Mouse (Mus musculus) lung, embryonic 14.5 days (tissue): ENCODE results near the gene Npr1. TPM values are rescaled to one million over a fixed set of nuclear protein-coding genes. Genes with fewer than 3 reads are reported as not detected.

Experiments used
- ATAC-seq: fragments of 200-750 bp; cut with Nextera tagmentation; 2 replicates; pipeline ENCODE4 v1.8.0; 2017; ENCODE audit warnings: mild to moderate bottlenecking, moderate TSS enrichment, moderate library complexity; ENCODE audit not compliant: insufficient read depth
- DNase-seq: peaks from one replicate; pipeline ENCODE4 v3.0.0-alpha.2; 2015
- H3K27ac ChIP-seq: fragments of 300-500 bp; sonication (generic); 2 replicates; pipeline ENCODE4 v1.5.1; 2014; ENCODE audit warnings: low read depth, mild to moderate bottlenecking, moderate library complexity
- H3K27me3 ChIP-seq: fragments of 300-500 bp; sonication (generic); 2 replicates; pipeline ENCODE4 v1.6.1; 2014; ENCODE audit warnings: low read length, control low read depth; ENCODE audit not compliant: insufficient read depth
- H3K36me3 ChIP-seq: fragments of 300-500 bp; sonication (generic); 2 replicates; pipeline ENCODE4 v1.6.1; 2014; ENCODE audit warnings: control low read depth; ENCODE audit not compliant: insufficient read depth
- H3K4me1 ChIP-seq: fragments of 300-500 bp; sonication (generic); 2 replicates; pipeline ENCODE4 v1.6.1; 2014; ENCODE audit warnings: antibody characterized with exemption, control low read depth; ENCODE audit not compliant: insufficient read depth
- H3K4me2 ChIP-seq: fragments of 300-500 bp; sonication (generic); 2 replicates; pipeline ENCODE4 v1.6.1; 2014; ENCODE audit warnings: mild to moderate bottlenecking
- H3K4me3 ChIP-seq: fragments of 300-500 bp; sonication (generic); 2 replicates; pipeline ENCODE4 v1.5.1; 2014; ENCODE audit warnings: low read depth, low read length
- H3K9ac ChIP-seq: fragments of 300-500 bp; sonication (generic); 2 replicates; pipeline ENCODE4 v1.6.1; 2014
- H3K9me3 ChIP-seq: fragments of 300-500 bp; sonication (generic); 2 replicates; pipeline ENCODE4 v1.6.1; 2016; ENCODE audit warnings: low read depth, low read length, control low read depth
- CTCF ChIP-seq: IDR thresholded peaks from 2 replicates; pipeline ENCODE4 v1.5.1; 2016; ENCODE audit warnings: antibody characterized with exemption, low read depth
- WGBS: fragments of 180-500 bp; shearing (Covaris S2); extraction: QIAGEN DNeasy Blood & Tissue Kit; methylation state at CpG from one replicate; pipeline ENCODE4 v1.1.7; 2014; 5-methylcytosine and 5-hydroxymethylcytosine counted together
- polyA plus RNA-seq: library from polyadenylated mRNA; unstranded; fragments of >200 nt; fragmentation: Nextera tagmentation; extraction: Ambion mirVana; gene quantifications from 2 replicates; pipeline ENCODE4 v1.2.1, GENCODE M21; 2014

Npr1 gene
- polyA plus RNA-seq, 1 experiment from 2014 or later, result 17.8 TPM

- Histone ChIP-seq H3K4me2 (peak overlapping the region; percentile 50), H3K27me3 (no peaks in the 10 kb centered on the region), H3K4me3 (peak overlapping the region; percentile 14), H3K4me1 (0 out of 2 replicates have a peak, but pooled peaks cover under 1% of the 10 kb centered on the region), H3K9me3 (no peaks in the 10 kb centered on the region), H3K36me3 (no peaks in the 10 kb centered on the region), H3K9ac (no peak overlapping the region), H3K27ac (peak overlapping the region; percentile 65; the same call in 1 of the 2 replicates)
- no peak for ATAC-seq
- no peak for TF ChIP-seq CTCF
- WGBS, result 17% methylated on average over 12 of the region's 12 CpGs
- no peak for DNase-seq
Observed at GRCm38 (mm10) chr3:90450874-90451273, 14.8 kb downstream of the Npr1 start.

DNA sequence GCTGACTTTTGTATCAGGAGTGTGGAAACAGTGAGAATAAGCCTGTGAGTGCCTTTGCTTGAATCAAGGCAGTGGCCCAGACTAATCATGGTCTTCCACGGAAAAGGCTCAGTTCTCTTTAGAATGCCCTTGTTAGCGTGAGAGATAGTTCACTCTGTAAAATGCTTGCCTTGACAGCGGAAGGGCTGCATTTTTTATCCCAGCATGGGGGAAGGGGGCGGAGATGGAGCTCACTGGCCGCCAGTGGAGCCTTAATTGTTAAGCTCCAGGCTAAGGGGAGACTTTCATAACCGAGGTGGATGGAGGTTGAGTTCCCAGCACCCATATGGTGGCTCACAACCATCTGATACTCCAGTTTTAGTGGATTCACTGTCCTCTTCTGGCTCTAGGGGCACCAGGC, 17.0 kb downstream of the Npr1 start:
- H3K27ac ChIP-seq, result peak overlapping the region; percentile 31
- ATAC-seq, result no peak
- H3K4me3 ChIP-seq, result no peak overlapping the region
- H3K27me3 ChIP-seq, result no peaks in the 10 kb centered on the region
- no peak overlapping the region for H3K4me2 ChIP-seq
- H3K9ac ChIP-seq, result no peak overlapping the region
- DNase-seq, result no peak
- WGBS, result 49% methylated on average over 6 of the region's 6 CpGs
- no peaks in the 10 kb centered on the region for H3K9me3 ChIP-seq
- no peak for TF ChIP-seq CTCF
- H3K36me3 ChIP-seq, result no peaks in the 10 kb centered on the region
- 0 out of 2 replicates have a peak, but pooled peaks cover 3% of the 10 kb centered on the region for H3K4me1 ChIP-seq

GRCm38 (mm10) chr3:90447123-90447494, 18.6 kb downstream of the Npr1 start:
- Histone ChIP-seq H3K9me3 (no peaks in the 10 kb centered on the region), H3K4me2 (peak overlapping the region; percentile 57), H3K4me1 (0 out of 2 replicates have a peak, but pooled peaks cover 3% of the 10 kb centered on the region), H3K36me3 (no peaks in the 10 kb centered on the region), H3K27me3 (no peaks in the 10 kb centered on the region), H3K4me3 (peak overlapping the region; percentile 23; the same call in 1 of the 2 replicates), H3K27ac (peak overlapping the region; percentile 95), H3K9ac (peak overlapping the region; percentile 40)
- peak; percentile 22; the same call in 1 of the 2 replicates for ATAC-seq
- 25% methylated on average over 7 of the region's 7 CpGs for WGBS
- DNase-seq, result peak; percentile 53
- no peak for TF ChIP-seq CTCF

- H3K4me3 ChIP-seq, result peak overlapping the region; percentile 23
- WGBS, result under 1% methylated on average over 17 of the region's 17 CpGs
Observed at GRCm38 (mm10) chr3:90446389-90447122, 19.1 kb downstream of the Npr1 start.

GRCm38 (mm10) chr3:90445417-90446200, 20.1 kb downstream of the Npr1 start:
- no peaks in the 10 kb centered on the region for H3K9me3 ChIP-seq
- peak overlapping the region; percentile 95 for H3K27ac ChIP-seq
- peak overlapping the region; percentile 23; the same call in 1 of the 2 replicates for H3K4me3 ChIP-seq
- H3K9ac ChIP-seq, result peak overlapping the region; percentile 40; the same call in 1 of the 2 replicates
- peak overlapping the region; percentile 57 for H3K4me2 ChIP-seq
- H3K36me3 ChIP-seq, result no peaks in the 10 kb centered on the region
- ATAC-seq (no peak), DNase-seq (peak; percentile 63)
- 51% methylated on average over 11 of the region's 11 CpGs for WGBS
- H3K4me1 ChIP-seq, result 0 out of 2 replicates have a peak, but pooled peaks cover 3% of the 10 kb centered on the region
- no peaks in the 10 kb centered on the region for H3K27me3 ChIP-seq
- no peak for TF ChIP-seq CTCF

More at GRCm38 (mm10) chr3:90446389-90447122, 19.1 kb downstream of the Npr1 start:
- TF ChIP-seq CTCF, result no peak
- H3K27ac ChIP-seq, result peak overlapping the region; percentile 95
- no peaks in the 10 kb centered on the region for H3K27me3 ChIP-seq
- 0 out of 2 replicates have a peak, but pooled peaks cover 3% of the 10 kb centered on the region for H3K4me1 ChIP-seq
- DNase-seq (peak; percentile 97), ATAC-seq (peak; percentile 96)
- peak overlapping the region; percentile 40 for H3K9ac ChIP-seq
- H3K4me2 ChIP-seq, result peak overlapping the region; percentile 57
- no peaks in the 10 kb centered on the region for H3K9me3 ChIP-seq
- no peaks in the 10 kb centered on the region for H3K36me3 ChIP-seq

- no peak overlapping the region for H3K9ac ChIP-seq
- no peaks in the 10 kb centered on the region for H3K9me3 ChIP-seq
- no peak overlapping the region for H3K4me3 ChIP-seq
- TF ChIP-seq CTCF, result no peak
- 87% methylated on average over 3 of the region's 3 CpGs for WGBS
- H3K36me3 ChIP-seq, result no peaks in the 10 kb centered on the region
- H3K27me3 ChIP-seq, result no peaks in the 10 kb centered on the region
- no peak for ATAC-seq
- H3K4me1 ChIP-seq, result 0 out of 2 replicates have a peak, but pooled peaks cover 3% of the 10 kb centered on the region
- H3K4me2 ChIP-seq, result no peak overlapping the region
- no peak for DNase-seq
- no peak overlapping the region for H3K27ac ChIP-seq
Observed at GRCm38 (mm10) chr3:90443977-90444376, 21.7 kb downstream of the Npr1 start.

GRCm38 (mm10) chr3:90440756-90441155, 24.9 kb downstream of the Npr1 start:
- Histone ChIP-seq H3K36me3 (no peaks in the 10 kb centered on the region), H3K4me2 (no peak overlapping the region), H3K4me1 (0 out of 2 replicates have a peak, but pooled peaks cover under 1% of the 10 kb centered on the region), H3K9ac (no peak overlapping the region), H3K9me3 (no peaks in the 10 kb centered on the region), H3K4me3 (no peak overlapping the region), H3K27ac (no peak overlapping the region), H3K27me3 (no peaks in the 10 kb centered on the region)
- no peak for TF ChIP-seq CTCF
- ATAC-seq, result no peak
- 83% methylated on average over 2 of the region's 2 CpGs for WGBS
- DNase-seq, result no peak
